Mouse (Mus musculus): ENCODE data around the gene Cyfip2. TPM values are rescaled to one million over a fixed set of nuclear protein-coding genes. Genes with fewer than 3 reads are reported as not detected.

Cyfip2 gene
- polyA plus RNA-seq, 1 experiment from 2014 or later: 7.3 TPM

DNA sequence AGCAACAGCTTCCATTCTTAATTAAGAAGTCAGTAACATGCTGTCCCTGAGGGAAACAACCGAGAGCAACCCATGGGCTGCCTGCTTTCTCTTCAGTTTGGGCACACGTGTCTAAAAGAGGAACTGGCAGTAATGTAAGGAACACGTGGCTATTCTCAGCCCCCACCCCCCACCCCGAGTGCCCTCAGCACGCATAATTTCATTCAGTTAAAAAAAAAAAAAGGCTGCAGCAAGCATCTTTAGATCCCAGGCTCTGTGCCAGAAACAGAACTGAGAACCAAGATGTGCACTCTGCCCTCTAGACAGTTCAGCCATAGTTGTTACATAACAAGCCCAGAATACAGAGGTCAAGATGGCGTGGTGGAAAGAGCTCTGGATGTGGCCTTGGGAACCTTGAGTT lies 25.9 kb downstream of the Cyfip2 start:
- 79% methylated on average over 6 of the region's 6 CpGs for WGBS
- no peak for DNase-seq (ENCODE audit: low spot score)

DNA sequence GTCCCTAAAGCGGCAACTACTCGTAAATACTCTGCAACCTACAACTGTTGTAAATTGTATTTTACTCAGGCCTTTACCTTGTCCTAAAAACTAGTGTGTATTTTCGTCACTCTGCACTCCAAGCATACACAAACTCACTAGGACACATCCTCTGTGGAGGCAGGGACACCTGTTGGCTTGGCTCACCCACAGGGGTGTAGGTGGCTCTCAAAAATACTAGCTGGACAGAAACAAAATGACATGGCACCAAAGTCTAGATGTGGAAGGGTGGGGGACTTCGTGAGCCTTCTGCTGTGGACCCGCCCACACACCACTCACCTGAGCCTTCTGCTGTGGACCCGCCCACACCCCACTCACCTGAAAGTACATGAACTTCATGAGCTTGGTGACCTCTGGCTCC lies 28.9 kb downstream of the Cyfip2 start:
- no peak overlapping the region for H3K27ac ChIP-seq
- 86% methylated on average over 6 of the region's 6 CpGs for WGBS
- H3K36me3 ChIP-seq: no peaks in the 10 kb centered on the region
- DNase-seq (ENCODE audit: low spot score): no peak
- H3K4me1 ChIP-seq: no peaks in the 10 kb centered on the region
- H3K4me3 ChIP-seq: no peak overlapping the region
- H3K27me3 ChIP-seq (ENCODE audit: insufficient read depth, poor library complexity, severe bottlenecking): no peaks in the 10 kb centered on the region
- H3K9me3 ChIP-seq: no peaks in the 10 kb centered on the region

More for the DNA sequence above, 25.9 kb downstream of the Cyfip2 start:
- H3K9me3 ChIP-seq: no peaks in the 10 kb centered on the region
- no peak overlapping the region for H3K4me3 ChIP-seq
- H3K4me1 ChIP-seq: no peaks in the 10 kb centered on the region
- H3K27ac ChIP-seq: no peak overlapping the region
- no peaks in the 10 kb centered on the region for H3K36me3 ChIP-seq
- no peaks in the 10 kb centered on the region for H3K27me3 ChIP-seq (ENCODE audit: insufficient read depth, poor library complexity, severe bottlenecking)

DNA sequence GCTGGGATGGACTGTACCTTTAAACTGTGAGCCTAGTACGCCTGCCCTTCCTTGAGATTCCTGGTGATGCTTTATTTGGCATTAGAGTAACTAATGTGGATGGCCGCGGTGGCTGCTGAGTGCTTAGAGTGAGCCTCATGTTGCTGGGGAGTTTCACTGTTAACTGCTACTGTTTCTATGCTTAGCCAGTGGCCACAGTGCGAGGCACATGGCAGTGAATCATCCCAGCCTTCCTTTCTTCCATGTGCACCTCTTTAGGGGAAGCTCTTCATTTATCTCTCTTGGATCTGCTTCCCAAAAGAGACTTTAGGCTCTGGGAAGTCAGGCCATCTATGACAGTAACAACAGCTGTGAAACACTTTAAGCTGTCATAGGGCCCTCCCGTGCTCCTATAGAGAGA lies 30.0 kb downstream of the Cyfip2 start:
- WGBS: 82% methylated on average over 5 of the region's 5 CpGs
- no peaks in the 10 kb centered on the region for H3K27me3 ChIP-seq (ENCODE audit: insufficient read depth, poor library complexity, severe bottlenecking)
- 0 out of 2 replicates have a peak, but pooled peaks cover 4% of the 10 kb centered on the region for H3K36me3 ChIP-seq
- H3K9me3 ChIP-seq: no peaks in the 10 kb centered on the region
- no peaks in the 10 kb centered on the region for H3K4me1 ChIP-seq
- no peak overlapping the region for H3K4me3 ChIP-seq
- H3K27ac ChIP-seq: no peak overlapping the region
- no peak for DNase-seq (ENCODE audit: low spot score)

DNA sequence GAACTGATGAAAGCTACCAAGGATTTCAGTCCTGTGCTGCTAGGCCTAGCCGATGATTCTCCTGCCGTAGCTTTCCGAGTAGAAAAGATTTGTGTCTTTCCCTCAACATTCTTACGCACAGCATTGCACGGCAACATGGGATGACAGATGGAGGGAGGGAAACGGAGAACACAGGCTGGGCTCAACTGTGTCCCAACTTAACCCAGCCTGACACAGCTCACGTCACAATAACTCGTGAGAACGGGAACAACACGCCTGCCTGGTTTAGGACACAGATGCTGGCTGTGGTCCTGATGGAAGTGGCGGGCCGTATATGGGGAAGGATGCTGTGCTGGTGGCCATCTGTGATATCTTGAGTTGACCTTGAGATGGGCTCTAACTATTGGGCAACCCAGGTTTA lies 34.0 kb downstream of the Cyfip2 start:
- 0 out of 2 replicates have a peak, but pooled peaks cover 4% of the 10 kb centered on the region for H3K4me1 ChIP-seq
- H3K27me3 ChIP-seq (ENCODE audit: insufficient read depth, poor library complexity, severe bottlenecking): no peaks in the 10 kb centered on the region
- WGBS: 86% methylated on average over 12 of the region's 12 CpGs
- DNase-seq (ENCODE audit: low spot score): no peak
- H3K36me3 ChIP-seq: 0 out of 2 replicates have a peak, but pooled peaks cover 4% of the 10 kb centered on the region
- no peaks in the 10 kb centered on the region for H3K9me3 ChIP-seq
- H3K27ac ChIP-seq: no peak overlapping the region
- no peak overlapping the region for H3K4me3 ChIP-seq

DNA sequence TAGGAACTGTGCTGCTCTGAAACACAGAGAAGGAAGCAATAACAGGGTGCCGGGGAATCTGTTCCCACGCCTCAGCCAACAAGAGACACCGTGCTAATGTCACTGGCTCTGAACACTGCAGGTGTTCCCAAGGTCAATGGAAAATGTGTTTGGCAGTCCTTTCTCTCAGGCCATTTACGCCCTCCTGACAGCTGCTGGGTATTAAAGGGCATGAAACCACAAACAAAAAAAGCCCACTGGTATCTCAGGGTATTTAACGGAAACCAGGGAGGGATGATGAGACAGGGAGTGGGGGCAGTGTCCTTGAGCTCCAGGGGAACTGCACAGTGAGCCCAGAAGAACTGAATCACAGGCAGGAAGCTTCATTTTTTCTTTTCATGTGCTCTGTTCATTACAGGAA lies 34.5 kb downstream of the Cyfip2 start:
- Histone ChIP-seq H3K27ac (no peak overlapping the region), H3K27me3 (ENCODE audit: insufficient read depth, poor library complexity, severe bottlenecking) (no peaks in the 10 kb centered on the region), H3K4me1 (0 out of 2 replicates have a peak, but pooled peaks cover 4% of the 10 kb centered on the region), H3K9me3 (no peaks in the 10 kb centered on the region), H3K4me3 (no peak overlapping the region), H3K36me3 (0 out of 2 replicates have a peak, but pooled peaks cover 4% of the 10 kb centered on the region)
- DNase-seq (ENCODE audit: low spot score): no peak
- 75% methylated on average over 5 of the region's 5 CpGs for WGBS

DNA sequence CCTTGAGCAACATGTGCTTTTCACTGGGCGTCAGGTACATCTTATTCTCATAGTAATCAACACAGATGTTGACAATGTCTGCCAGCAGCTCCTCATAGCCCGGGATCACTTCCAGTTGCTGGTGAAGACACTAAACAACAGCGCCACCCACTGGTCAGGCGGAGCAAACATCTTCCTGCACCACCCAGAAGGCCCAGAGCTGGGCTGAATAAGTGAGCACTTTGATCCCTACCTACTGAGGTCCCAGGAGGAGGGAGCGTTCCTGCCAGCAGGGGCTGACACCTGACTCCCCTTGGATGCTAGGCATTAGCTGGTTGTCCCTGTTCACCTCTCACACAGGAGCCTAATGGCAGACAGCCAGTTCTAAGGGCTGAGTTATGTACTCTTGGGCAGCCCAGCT lies 35.9 kb downstream of the Cyfip2 start:
- DNase-seq (ENCODE audit: low spot score): no peak
- 32% methylated on average over 5 of the region's 5 CpGs for WGBS
- no peaks in the 10 kb centered on the region for H3K9me3 ChIP-seq

DNA sequence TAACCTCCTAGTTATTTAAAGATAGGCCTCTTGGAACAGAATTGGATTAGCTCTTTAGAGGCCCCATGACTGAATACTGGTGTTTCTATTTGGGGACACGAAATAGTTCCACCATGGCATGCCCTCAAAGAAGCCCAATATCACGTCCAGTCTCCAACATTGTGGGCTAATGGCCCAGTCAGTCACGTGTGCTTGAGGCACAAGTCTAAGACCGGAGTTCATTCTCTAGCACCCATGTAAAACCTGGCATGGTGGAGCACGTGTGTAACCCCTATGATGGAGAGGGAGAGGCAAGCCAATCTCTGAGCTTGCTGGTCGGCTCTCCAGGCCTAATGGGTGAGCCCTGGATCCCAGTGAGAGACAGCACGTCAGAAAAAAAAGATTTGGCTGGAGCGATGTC lies 36.5 kb downstream of the Cyfip2 start:
- Histone ChIP-seq H3K4me1 (0 out of 2 replicates have a peak, but pooled peaks cover 4% of the 10 kb centered on the region), H3K27me3 (ENCODE audit: insufficient read depth, poor library complexity, severe bottlenecking) (no peaks in the 10 kb centered on the region), H3K27ac (no peak overlapping the region), H3K36me3 (0 out of 2 replicates have a peak, but pooled peaks cover 4% of the 10 kb centered on the region), H3K4me3 (no peak overlapping the region), H3K9me3 (no peaks in the 10 kb centered on the region)
- DNase-seq (ENCODE audit: low spot score): no peak
- 82% methylated on average over 8 of the region's 8 CpGs for WGBS

More for the DNA sequence above, 35.9 kb downstream of the Cyfip2 start:
- no peak overlapping the region for H3K4me3 ChIP-seq
- no peaks in the 10 kb centered on the region for H3K27me3 ChIP-seq (ENCODE audit: insufficient read depth, poor library complexity, severe bottlenecking)
- H3K4me1 ChIP-seq: 0 out of 2 replicates have a peak, but pooled peaks cover 4% of the 10 kb centered on the region
- H3K36me3 ChIP-seq: 0 out of 2 replicates have a peak, but pooled peaks cover 4% of the 10 kb centered on the region
- no peak overlapping the region for H3K27ac ChIP-seq

DNA sequence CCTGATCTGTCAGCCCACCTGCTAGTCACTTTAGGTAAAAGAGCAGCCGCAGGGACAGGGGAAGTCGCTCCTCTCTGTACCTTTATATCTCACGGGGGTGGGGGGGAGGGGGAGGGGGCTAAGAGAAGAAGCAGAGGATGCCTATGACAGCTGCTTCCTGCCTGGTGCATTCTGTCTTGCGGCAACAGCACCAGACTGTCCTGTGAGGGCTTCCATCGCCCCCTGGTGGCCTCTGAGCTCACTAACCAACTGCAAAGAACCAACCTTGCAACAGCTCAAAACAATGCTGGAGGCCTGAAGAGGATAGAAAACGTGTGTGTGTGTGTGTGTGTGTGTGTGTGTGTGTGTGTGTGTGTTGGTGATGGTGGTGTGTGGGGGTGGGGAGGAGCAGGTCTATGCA lies 37.4 kb downstream of the Cyfip2 start:
- WGBS: 14% methylated on average over 6 of the region's 6 CpGs
- 0 out of 2 replicates have a peak, but pooled peaks cover 4% of the 10 kb centered on the region for H3K36me3 ChIP-seq
- no peak overlapping the region for H3K4me3 ChIP-seq
- H3K27me3 ChIP-seq (ENCODE audit: insufficient read depth, poor library complexity, severe bottlenecking): no peaks in the 10 kb centered on the region
- DNase-seq (ENCODE audit: low spot score): peak; percentile 90
- no peak overlapping the region for H3K27ac ChIP-seq
- no peaks in the 10 kb centered on the region for H3K9me3 ChIP-seq
- 0 out of 2 replicates have a peak, but pooled peaks cover 4% of the 10 kb centered on the region for H3K4me1 ChIP-seq

DNA sequence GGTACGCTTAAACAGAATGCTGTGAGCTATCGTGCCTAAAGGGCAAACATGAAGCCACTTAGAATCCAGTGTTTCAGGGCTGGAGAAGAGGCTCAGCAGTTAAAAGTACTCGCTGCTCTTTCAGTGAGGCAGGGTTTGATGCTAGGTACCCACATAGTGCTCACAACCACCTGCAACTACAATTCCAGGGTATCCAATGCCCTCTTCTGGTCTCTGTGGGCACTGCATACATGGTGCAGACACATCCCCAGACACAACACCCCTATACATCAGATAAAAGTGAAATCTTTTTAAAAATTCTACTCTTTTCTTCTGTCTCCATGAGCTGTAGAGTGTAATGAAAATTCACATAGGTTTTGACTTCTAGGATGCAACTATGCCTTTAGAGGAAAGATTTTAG lies 38.7 kb downstream of the Cyfip2 start:
- no peak for DNase-seq (ENCODE audit: low spot score)
- Histone ChIP-seq H3K4me1 (0 out of 2 replicates have a peak, but pooled peaks cover 4% of the 10 kb centered on the region), H3K27me3 (ENCODE audit: insufficient read depth, poor library complexity, severe bottlenecking) (no peaks in the 10 kb centered on the region), H3K27ac (no peak overlapping the region), H3K36me3 (0 out of 2 replicates have a peak, but pooled peaks cover 4% of the 10 kb centered on the region), H3K4me3 (no peak overlapping the region), H3K9me3 (no peaks in the 10 kb centered on the region)
- WGBS: 91% methylated on average over 3 of the region's 3 CpGs

DNA sequence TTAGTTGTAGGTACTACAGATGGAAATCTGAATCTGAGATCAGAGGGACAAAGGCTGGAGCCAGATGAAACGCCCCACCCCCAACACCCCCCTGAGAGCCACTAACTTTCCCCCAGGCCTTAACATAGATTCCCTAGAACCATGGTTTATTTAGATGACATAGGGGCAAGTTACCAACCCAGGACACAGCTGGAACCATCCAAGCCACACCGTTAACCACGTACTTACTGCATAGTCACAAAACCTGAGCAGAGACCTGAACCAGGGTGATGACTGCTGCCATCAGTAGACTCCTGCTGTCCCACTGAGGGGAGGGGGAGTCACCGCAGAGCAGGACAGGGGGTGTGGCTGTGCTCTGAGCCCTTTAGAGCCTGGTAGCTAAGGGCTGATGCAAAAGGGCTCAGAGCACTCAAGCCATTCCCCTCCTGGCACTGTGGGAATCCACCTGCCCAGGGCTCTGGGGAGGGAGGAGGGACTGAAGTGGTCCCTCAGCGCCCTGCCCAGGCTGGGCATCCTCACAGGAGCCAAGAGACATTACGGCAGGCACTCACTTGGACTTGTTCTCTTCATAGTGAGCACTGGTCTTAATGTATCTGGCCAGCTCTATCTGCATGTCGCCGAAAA lies 40.5 kb downstream of the Cyfip2 start:
- H3K9me3 ChIP-seq: no peaks in the 10 kb centered on the region
- H3K4me3 ChIP-seq: no peak overlapping the region
- no peaks in the 10 kb centered on the region for H3K27me3 ChIP-seq (ENCODE audit: insufficient read depth, poor library complexity, severe bottlenecking)
- H3K36me3 ChIP-seq: no peaks in the 10 kb centered on the region
- H3K27ac ChIP-seq: no peak overlapping the region
- H3K4me1 ChIP-seq: 0 out of 2 replicates have a peak, but pooled peaks cover 4% of the 10 kb centered on the region
- DNase-seq (ENCODE audit: low spot score): no peak
- 66% methylated on average over 8 of the region's 8 CpGs for WGBS

DNA sequence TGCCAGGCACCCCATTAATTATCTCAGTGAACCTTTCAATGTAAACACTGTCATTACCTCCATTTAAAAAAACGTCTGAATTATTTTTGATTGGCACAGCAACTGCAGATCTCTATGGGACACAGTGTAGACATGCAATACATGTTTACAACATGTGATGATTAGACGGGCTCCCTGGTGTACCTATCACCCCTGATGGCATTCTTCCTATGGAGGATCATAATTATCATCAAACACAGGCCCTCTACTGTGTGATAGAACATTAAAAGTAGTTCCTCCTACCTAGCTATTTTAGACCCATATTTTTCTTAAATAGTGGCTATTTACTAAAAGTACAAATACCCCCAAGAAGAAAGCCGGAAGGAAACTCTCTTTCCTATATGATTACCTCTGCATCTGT lies 42.8 kb downstream of the Cyfip2 start:
- no peak overlapping the region for H3K4me3 ChIP-seq
- no peaks in the 10 kb centered on the region for H3K36me3 ChIP-seq
- WGBS: 62% methylated on average over 3 of the region's 3 CpGs

GRCm38 (mm10) chr11:46269391-46269790 lies 43.3 kb downstream of the Cyfip2 start:
- H3K27me3 ChIP-seq (ENCODE audit: insufficient read depth, poor library complexity, severe bottlenecking): no peaks in the 10 kb centered on the region
- no peaks in the 10 kb centered on the region for H3K9me3 ChIP-seq
- WGBS: 73% methylated on average over 9 of the region's 9 CpGs
- H3K27ac ChIP-seq: no peak overlapping the region
- DNase-seq (ENCODE audit: low spot score): no peak
- no peaks in the 10 kb centered on the region for H3K36me3 ChIP-seq
- no peak overlapping the region for H3K4me3 ChIP-seq
- H3K4me1 ChIP-seq: no peaks in the 10 kb centered on the region

More for the DNA sequence above, 42.8 kb downstream of the Cyfip2 start:
- no peak for DNase-seq (ENCODE audit: low spot score)
- Histone ChIP-seq H3K4me1 (no peaks in the 10 kb centered on the region), H3K9me3 (no peaks in the 10 kb centered on the region), H3K27me3 (ENCODE audit: insufficient read depth, poor library complexity, severe bottlenecking) (no peaks in the 10 kb centered on the region), H3K27ac (no peak overlapping the region)

GRCm38 (mm10) chr11:46268991-46269390 lies 43.7 kb downstream of the Cyfip2 start:
- Histone ChIP-seq H3K27me3 (ENCODE audit: insufficient read depth, poor library complexity, severe bottlenecking) (no peaks in the 10 kb centered on the region), H3K9me3 (no peaks in the 10 kb centered on the region), H3K36me3 (no peaks in the 10 kb centered on the region), H3K27ac (no peak overlapping the region), H3K4me1 (no peaks in the 10 kb centered on the region), H3K4me3 (no peak overlapping the region)
- 28% methylated on average over 7 of the region's 7 CpGs for WGBS
- DNase-seq (ENCODE audit: low spot score): no peak
